Mouse (Mus musculus): ENCODE results near the gene Arf1. TPM values are rescaled to one million over a fixed set of nuclear protein-coding genes. Genes with fewer than 3 reads are reported as not detected.
A peak's percentile ranks its signal among the peaks of the same experiment; 100 is the strongest.

The Arf1 gene
- total and polyA plus RNA-seq, 2 experiments from 2014 or later, result 372 to 685 TPM

DNA sequence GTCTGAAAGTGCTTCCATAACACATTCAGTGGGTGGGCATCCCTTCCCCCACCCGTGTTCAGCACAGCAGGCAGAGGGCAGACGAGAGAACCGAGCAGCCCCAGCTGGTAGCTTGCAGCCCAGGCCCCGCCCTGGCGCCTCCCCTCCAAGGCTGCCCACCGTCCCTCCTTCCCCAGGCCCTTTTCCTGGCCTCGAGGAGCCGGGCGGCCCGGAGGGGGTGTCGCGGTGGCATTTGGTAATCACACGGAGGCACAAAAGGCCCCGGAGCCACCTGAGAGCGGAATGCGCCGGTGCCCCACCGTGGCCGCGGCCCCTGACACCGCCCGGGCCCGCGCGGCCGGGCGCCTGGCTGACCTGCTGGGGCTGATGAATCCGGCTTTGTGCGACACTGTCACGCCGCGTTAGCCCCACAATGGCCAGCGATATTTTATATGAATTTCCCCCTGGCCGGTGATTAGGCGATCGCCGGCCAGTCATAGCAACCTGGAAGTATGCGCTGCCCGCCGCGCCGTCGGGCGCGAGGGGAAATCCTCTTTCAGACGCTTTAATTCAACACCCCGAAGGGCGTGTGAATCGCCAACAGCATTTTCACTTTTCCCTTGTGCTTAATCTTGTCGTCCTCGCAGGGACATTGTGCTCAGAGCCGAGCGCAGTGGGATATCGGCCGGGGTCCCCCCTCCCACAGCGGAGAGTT lies 35.9 kb upstream of the Arf1 start:
- ATAC-seq, result peak; percentile 98
- peak; percentile 76 for DNase-seq
- peak overlapping the region; percentile 63 for H3K9ac ChIP-seq
- under 1% methylated on average over 55 of the region's 56 CpGs for WGBS
- H3K27me3 ChIP-seq (ENCODE audit: insufficient read depth, low read length), result no peaks in the 10 kb centered on the region
- no peak overlapping the region for H3K27ac ChIP-seq (ENCODE audit: low read depth, low read length)
- H3K4me2 ChIP-seq (ENCODE audit: low read depth), result peak overlapping the region; percentile 75
- peaks cover 7% of the 10 kb centered on the region; the same call in 1 of the 2 replicates for H3K4me1 ChIP-seq (ENCODE audit: insufficient read depth)
- peak; percentile 66 for TF ChIP-seq CTCF (IDR thresholded peaks at IDR 0.05; ENCODE audit: low read depth)
- H3K36me3 ChIP-seq (ENCODE audit: insufficient read depth), result no peaks in the 10 kb centered on the region
- H3K4me3 ChIP-seq (ENCODE audit: low read depth, low read length), result peak overlapping the region; percentile 49
- no peaks in the 10 kb centered on the region for H3K9me3 ChIP-seq (ENCODE audit: low read length)

DNA sequence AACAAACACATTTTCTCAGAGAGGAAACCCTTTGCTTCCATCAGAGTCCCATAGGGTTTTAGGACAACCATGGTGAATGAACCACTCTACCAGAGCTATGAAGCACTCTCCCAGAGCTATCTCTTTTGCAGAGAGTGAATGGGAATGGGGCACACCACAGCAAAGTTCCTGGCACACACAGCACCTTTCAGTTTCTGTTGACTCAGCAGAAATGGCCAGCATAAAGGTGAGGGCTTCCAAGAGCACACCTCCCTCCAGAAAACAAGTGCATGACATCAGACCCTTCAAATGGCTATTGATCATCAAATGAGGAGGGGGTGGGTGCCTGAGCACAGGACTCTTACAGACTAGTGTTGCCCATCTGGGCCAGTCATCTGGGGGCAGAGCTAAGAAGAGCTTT lies 34.2 kb upstream of the Arf1 start:
- Histone ChIP-seq H3K4me1 (ENCODE audit: insufficient read depth) (peaks cover 7% of the 10 kb centered on the region; the same call in 1 of the 2 replicates), H3K36me3 (ENCODE audit: insufficient read depth) (no peaks in the 10 kb centered on the region), H3K27ac (ENCODE audit: low read depth, low read length) (no peak overlapping the region), H3K27me3 (ENCODE audit: insufficient read depth, low read length) (no peaks in the 10 kb centered on the region), H3K4me2 (ENCODE audit: low read depth) (no peak overlapping the region), H3K9ac (no peak overlapping the region), H3K4me3 (ENCODE audit: low read depth, low read length) (no peak overlapping the region), H3K9me3 (ENCODE audit: low read length) (no peaks in the 10 kb centered on the region)
- TF ChIP-seq CTCF (IDR thresholded peaks at IDR 0.05; ENCODE audit: low read depth), result no peak
- ATAC-seq (no peak), DNase-seq (no peak)

DNA sequence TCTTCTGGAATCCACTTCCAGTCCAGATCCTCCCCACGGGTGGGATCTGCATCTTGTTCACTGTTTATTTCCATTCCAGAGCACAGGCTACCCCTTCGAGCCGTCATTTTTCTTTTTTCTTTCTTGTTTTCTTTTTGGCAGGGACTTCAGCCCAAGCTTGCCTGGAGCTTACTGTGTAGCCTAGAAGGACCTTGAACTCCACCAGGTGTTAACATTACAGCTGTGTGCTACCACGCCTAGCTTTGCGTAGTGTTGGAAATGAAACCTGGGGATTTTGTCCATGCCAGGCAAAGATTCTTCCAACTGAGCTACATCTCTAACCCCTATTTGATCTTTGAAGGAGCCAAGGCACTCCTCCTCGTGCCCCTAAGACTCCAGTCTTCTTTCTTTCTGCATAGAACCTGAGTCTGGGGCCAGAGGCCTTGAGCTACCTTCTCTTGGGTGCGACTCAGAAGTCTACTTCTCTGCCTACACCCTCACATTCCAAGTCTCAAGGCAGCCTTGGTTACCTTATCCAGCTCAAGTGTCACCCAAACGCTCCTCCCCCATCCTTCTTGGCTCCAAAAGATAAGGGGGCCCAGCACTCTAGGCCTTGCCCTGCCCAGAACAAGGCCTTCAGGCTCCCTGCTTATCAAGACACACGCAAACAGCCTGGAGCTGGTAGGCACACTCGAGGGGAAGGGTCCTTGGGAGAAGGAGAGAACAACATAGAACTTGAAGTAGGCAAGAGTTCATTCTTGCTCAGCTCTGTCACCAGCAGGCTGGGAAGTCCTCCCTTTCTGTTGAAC lies 32.8 kb upstream of the Arf1 start:
- no peak overlapping the region for H3K9ac ChIP-seq
- no peak overlapping the region for H3K4me2 ChIP-seq (ENCODE audit: low read depth)
- H3K27ac ChIP-seq (ENCODE audit: low read depth, low read length), result no peak overlapping the region
- TF ChIP-seq CTCF (IDR thresholded peaks at IDR 0.05; ENCODE audit: low read depth), result no peak
- no peaks in the 10 kb centered on the region for H3K9me3 ChIP-seq (ENCODE audit: low read length)
- H3K4me3 ChIP-seq (ENCODE audit: low read depth, low read length), result no peak overlapping the region
- H3K4me1 ChIP-seq (ENCODE audit: insufficient read depth), result peaks cover 7% of the 10 kb centered on the region; the same call in 1 of the 2 replicates
- ATAC-seq (no peak), DNase-seq (no peak)
- WGBS, result 85% methylated on average over 10 of the region's 10 CpGs
- no peaks in the 10 kb centered on the region for H3K27me3 ChIP-seq (ENCODE audit: insufficient read depth, low read length)
- H3K36me3 ChIP-seq (ENCODE audit: insufficient read depth), result no peaks in the 10 kb centered on the region

DNA sequence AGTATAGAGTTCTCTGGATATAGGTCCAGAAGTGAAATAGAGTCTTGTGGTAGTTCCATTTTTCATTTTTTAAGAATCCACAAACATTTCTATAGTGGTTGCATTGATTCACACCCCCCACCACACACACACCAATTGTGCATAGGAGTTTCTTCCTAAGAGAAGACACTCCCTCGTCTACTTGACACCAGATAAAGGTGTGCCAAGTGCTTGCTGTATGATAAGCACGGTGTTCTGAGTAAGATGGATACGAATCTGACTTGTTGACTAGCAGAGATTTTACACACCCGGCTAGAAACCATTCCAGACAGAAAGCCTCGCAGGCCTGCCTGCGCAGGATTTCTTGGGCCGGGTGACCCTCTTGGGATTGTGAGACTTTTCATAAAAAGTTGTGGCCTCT lies 31.6 kb upstream of the Arf1 start:
- H3K27me3 ChIP-seq (ENCODE audit: insufficient read depth, low read length), result no peaks in the 10 kb centered on the region
- TF ChIP-seq CTCF (IDR thresholded peaks at IDR 0.05; ENCODE audit: low read depth), result no peak
- DNase-seq, result no peak

DNA sequence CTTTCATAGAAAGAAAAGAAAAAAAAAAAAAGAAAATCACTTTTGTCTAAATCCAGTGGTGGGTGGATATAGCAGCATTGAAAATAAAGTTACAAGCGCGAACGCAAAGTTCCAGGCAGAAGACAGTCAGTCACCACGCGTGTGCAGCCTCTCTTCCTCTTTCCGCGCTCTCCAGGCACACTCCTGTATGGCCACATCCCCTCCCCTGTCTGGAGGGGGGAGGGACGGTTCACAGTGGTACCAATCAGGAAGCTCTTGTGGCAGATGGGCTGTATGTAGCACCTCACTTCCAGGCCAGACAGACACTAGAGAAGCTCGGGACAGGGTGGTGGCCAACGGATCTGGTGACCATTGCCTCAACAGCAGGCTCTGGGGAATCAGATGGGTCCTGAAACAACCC lies 20.0 kb upstream of the Arf1 start:
- Histone ChIP-seq H3K4me2 (ENCODE audit: low read depth) (no peak overlapping the region), H3K4me1 (ENCODE audit: insufficient read depth) (no peaks in the 10 kb centered on the region), H3K36me3 (ENCODE audit: insufficient read depth) (no peaks in the 10 kb centered on the region), H3K27ac (ENCODE audit: low read depth, low read length) (no peak overlapping the region), H3K4me3 (ENCODE audit: low read depth, low read length) (no peak overlapping the region), H3K9me3 (ENCODE audit: low read length) (no peaks in the 10 kb centered on the region), H3K9ac (no peak overlapping the region), H3K27me3 (ENCODE audit: insufficient read depth, low read length) (no peaks in the 10 kb centered on the region)
- no peak for ATAC-seq
- no peak for TF ChIP-seq CTCF (IDR thresholded peaks at IDR 0.05; ENCODE audit: low read depth)
- no peak for DNase-seq
- WGBS, result 70% methylated on average over 10 of the region's 10 CpGs

More for the DNA sequence above, 31.6 kb upstream of the Arf1 start:
- Histone ChIP-seq H3K4me1 (ENCODE audit: insufficient read depth) (peaks cover 7% of the 10 kb centered on the region; the same call in 1 of the 2 replicates), H3K4me2 (ENCODE audit: low read depth) (no peak overlapping the region), H3K27ac (ENCODE audit: low read depth, low read length) (no peak overlapping the region), H3K36me3 (ENCODE audit: insufficient read depth) (no peaks in the 10 kb centered on the region), H3K9me3 (ENCODE audit: low read length) (no peaks in the 10 kb centered on the region), H3K4me3 (ENCODE audit: low read depth, low read length) (no peak overlapping the region), H3K9ac (no peak overlapping the region)
- WGBS, result 84% methylated on average over 7 of the region's 7 CpGs
- ATAC-seq, result no peak

DNA sequence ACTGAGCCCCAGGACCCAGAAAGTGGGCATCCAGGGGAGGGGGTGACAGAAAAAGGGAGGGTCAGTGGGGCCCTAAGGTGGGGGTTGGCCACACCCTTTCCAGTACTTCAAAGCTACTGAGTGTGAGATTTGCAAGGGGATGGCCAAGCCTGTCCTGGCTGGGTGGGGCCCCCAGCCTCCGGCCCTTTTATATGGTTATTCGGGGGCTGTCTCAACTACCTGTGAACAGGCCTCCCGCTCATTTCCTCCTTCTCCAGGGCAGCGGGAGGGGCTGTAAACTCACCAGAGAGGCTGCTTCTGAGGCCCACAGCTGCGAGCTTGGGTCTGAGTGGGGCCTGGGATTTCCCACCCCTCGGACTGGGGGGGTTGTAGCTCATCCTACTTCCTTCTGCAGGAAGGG lies 15.8 kb upstream of the Arf1 start:
- H3K36me3 ChIP-seq (ENCODE audit: insufficient read depth), result no peaks in the 10 kb centered on the region
- H3K9me3 ChIP-seq (ENCODE audit: low read length), result no peaks in the 10 kb centered on the region
- H3K4me3 ChIP-seq (ENCODE audit: low read depth, low read length), result no peak overlapping the region
- no peak overlapping the region for H3K27ac ChIP-seq (ENCODE audit: low read depth, low read length)
- ATAC-seq, result no peak
- no peak for DNase-seq
- no peaks in the 10 kb centered on the region for H3K27me3 ChIP-seq (ENCODE audit: insufficient read depth, low read length)
- 56% methylated on average over 6 of the region's 6 CpGs for WGBS
- no peak overlapping the region for H3K4me2 ChIP-seq (ENCODE audit: low read depth)
- H3K9ac ChIP-seq, result no peak overlapping the region
- no peak for TF ChIP-seq CTCF (IDR thresholded peaks at IDR 0.05; ENCODE audit: low read depth)
- no peaks in the 10 kb centered on the region for H3K4me1 ChIP-seq (ENCODE audit: insufficient read depth)

DNA sequence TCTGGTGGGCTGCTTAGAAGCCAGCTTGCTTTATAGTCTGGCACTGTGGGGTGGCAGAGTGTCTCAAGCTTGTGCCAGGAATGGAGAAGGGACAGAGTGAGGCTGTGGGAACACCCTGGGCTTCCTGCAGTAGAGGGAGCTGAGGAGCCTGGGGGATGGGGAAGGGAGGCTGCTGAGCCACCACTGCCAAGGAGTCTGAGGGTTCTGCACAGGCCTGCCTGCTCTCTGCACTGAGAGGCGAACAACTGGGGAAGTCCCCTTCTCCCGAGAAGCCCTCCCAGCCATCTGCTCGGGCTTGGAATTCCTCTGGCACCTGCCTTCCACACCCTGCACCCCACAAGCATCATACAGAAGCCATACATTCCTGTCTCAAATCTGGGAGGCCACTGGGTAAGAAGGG lies 13.8 kb upstream of the Arf1 start:
- Histone ChIP-seq H3K4me1 (ENCODE audit: insufficient read depth) (no peaks in the 10 kb centered on the region), H3K27ac (ENCODE audit: low read depth, low read length) (no peak overlapping the region), H3K36me3 (ENCODE audit: insufficient read depth) (no peaks in the 10 kb centered on the region), H3K9ac (no peak overlapping the region), H3K4me2 (ENCODE audit: low read depth) (no peak overlapping the region), H3K4me3 (ENCODE audit: low read depth, low read length) (no peak overlapping the region), H3K9me3 (ENCODE audit: low read length) (no peaks in the 10 kb centered on the region), H3K27me3 (ENCODE audit: insufficient read depth, low read length) (no peaks in the 10 kb centered on the region)
- WGBS, result 33% methylated on average over 3 of the region's 3 CpGs
- ATAC-seq (peak; percentile 45), DNase-seq (no peak)
- no peak for TF ChIP-seq CTCF (IDR thresholded peaks at IDR 0.05; ENCODE audit: low read depth)

All from forebrain, postnatal 0 days (tissue).